Mouse (Mus musculus) C2C12 (cell line): Measurements from ENCODE around the gene Sh2d5. TPM values are rescaled to one million over a fixed set of nuclear protein-coding genes. Genes with fewer than 3 reads are reported as not detected.

Source experiments
- H3K27me3 ChIP-seq: one replicate; pipeline ENCODE4 v1.6.1; 2011; ENCODE audit not compliant: control insufficient read depth, insufficient read depth, insufficient read length
- H3K36me3 ChIP-seq: one replicate; pipeline ENCODE4 v1.6.1; 2011; ENCODE audit not compliant: control insufficient read depth, insufficient read depth
- H3K4me3 ChIP-seq: one replicate; pipeline ENCODE4 v1.5.1; 2011; ENCODE audit warnings: mild to moderate bottlenecking, control low read depth; ENCODE audit not compliant: poor library complexity, insufficient read depth, severe bottlenecking
- H3K79me2 ChIP-seq: one replicate; pipeline ENCODE4 v1.6.1; 2011; ENCODE audit not compliant: control insufficient read depth, insufficient read depth
- H3K79me3 ChIP-seq: one replicate; pipeline ENCODE4 v1.6.1; 2011; ENCODE audit warnings: low read depth, control low read depth
- H3ac ChIP-seq: one replicate; pipeline ENCODE3; 2011; ENCODE audit warnings: low read depth; ENCODE audit not compliant: control insufficient read depth, insufficient read length
- CEBPB ChIP-seq: IDR thresholded peaks from one replicate; pipeline ENCODE4 v1.6.1; 2011; ENCODE audit warnings: low read depth, mild to moderate bottlenecking, control low read depth, moderate library complexity
- CTCF ChIP-seq: IDR thresholded peaks from one replicate; pipeline ENCODE4 v1.5.1; 2011; ENCODE audit not compliant: control insufficient read depth, insufficient read depth, insufficient read length
- FOSL1 ChIP-seq: IDR thresholded peaks from one replicate; pipeline ENCODE4 v1.8.0; 2011; ENCODE audit warnings: mild to moderate bottlenecking, low read length; ENCODE audit not compliant: poor library complexity, insufficient read depth, severe bottlenecking
- MAX ChIP-seq: IDR thresholded peaks from one replicate; pipeline ENCODE4 v1.6.1; 2011; ENCODE audit warnings: mild to moderate bottlenecking, control low read depth
- MYOD1 ChIP-seq: IDR thresholded peaks from one replicate; pipeline ENCODE4 v1.6.1; 2011; ENCODE audit warnings: low read depth; ENCODE audit not compliant: control insufficient read depth, insufficient read length
- MYOG ChIP-seq: IDR thresholded peaks from one replicate; pipeline ENCODE4 v1.6.1; 2011; ENCODE audit not compliant: control insufficient read depth, insufficient read length; ENCODE audit errors: extremely low read depth
- USF1 ChIP-seq: IDR thresholded peaks from one replicate; pipeline ENCODE4 v1.6.1; 2011; ENCODE audit warnings: low read depth, mild to moderate bottlenecking, control low read depth, moderate library complexity
- polyA plus RNA-seq: library from polyadenylated mRNA; unstranded; fragments of >200 nt; fragmentation: generic; extraction: Trizol; gene quantifications from one replicate; pipeline ENCODE4 v1.2.1, GENCODE M21; 2012; ENCODE audit warnings: missing spikeins

The Sh2d5 gene
- polyA plus RNA-seq, 1 experiment: 0.15 TPM

- Histone ChIP-seq H3K79me3 (peaks cover 14% of the 10 kb centered on the region), H3ac (peak within 1 kb of the TSS; percentile 86), H3K4me3 (peak within 1 kb of the TSS; percentile 57), H3K27me3 (no peaks in the 10 kb centered on the region), H3K36me3 (peaks cover 2% of the 10 kb centered on the region), H3K79me2 (peaks cover 35% of the 10 kb centered on the region)
- TF ChIP-seq USF1 (no peak), MAX (peak; percentile 87)
Observed at GRCm38 (mm10) chr4:138304340-138305104, 54.3 kb downstream of the Sh2d5 start, which contains the start of gene Ddost. Gene Ddost (plus strand): TSS chr4:138304730.

GRCm38 (mm10) chr4:138307025-138307424 lies 56.8 kb downstream of the Sh2d5 start:
- Histone ChIP-seq H3K36me3 (peaks cover 18% of the 10 kb centered on the region), H3K4me3 (no peak overlapping the region), H3ac (no peak overlapping the region), H3K27me3 (no peaks in the 10 kb centered on the region), H3K79me2 (peaks cover 35% of the 10 kb centered on the region), H3K79me3 (peaks cover 14% of the 10 kb centered on the region)
- TF ChIP-seq CTCF: no peak
- no peak for TF ChIP-seq MYOD1

GRCm38 (mm10) chr4:138307739-138308138 lies 57.5 kb downstream of the Sh2d5 start:
- Histone ChIP-seq H3K27me3 (no peaks in the 10 kb centered on the region), H3K36me3 (peaks cover 19% of the 10 kb centered on the region)
- TF ChIP-seq MYOD1: no peak
- no peak for TF ChIP-seq MAX
- TF ChIP-seq MYOG: no peak
- TF ChIP-seq FOSL1: no peak
- no peak for TF ChIP-seq USF1
- TF ChIP-seq CTCF: no peak
- no peak for TF ChIP-seq CEBPB

GRCm38 (mm10) chr4:138310311-138310910 lies 60.2 kb downstream of the Sh2d5 start:
- H3K4me3 ChIP-seq: no peak overlapping the region
- H3K79me2 ChIP-seq: peaks cover 30% of the 10 kb centered on the region
- H3K27me3 ChIP-seq: no peaks in the 10 kb centered on the region
- TF ChIP-seq CEBPB: no peak
- TF ChIP-seq MAX: no peak
- H3ac ChIP-seq: no peak overlapping the region
- peaks cover 27% of the 10 kb centered on the region for H3K36me3 ChIP-seq
- peaks cover 14% of the 10 kb centered on the region for H3K79me3 ChIP-seq

More at GRCm38 (mm10) chr4:138307739-138308138, 57.5 kb downstream of the Sh2d5 start:
- Histone ChIP-seq H3K79me2 (peaks cover 35% of the 10 kb centered on the region), H3K79me3 (peaks cover 14% of the 10 kb centered on the region), H3ac (no peak overlapping the region), H3K4me3 (no peak overlapping the region)

Other genes with a start within 250 kb of the Sh2d5 start
- 54.3 TPM for gene Hp1bp3, start 34.1 kb upstream of the Sh2d5 start, polyA plus RNA-seq
- 0.02 TPM for gene Kif17, start within 50 bp of the Sh2d5 start, polyA plus RNA-seq
- gene Ddost, start 54.3 kb downstream of the Sh2d5 start, polyA plus RNA-seq: 204 TPM
- 9.7 TPM for gene Pink1, start 75.9 kb downstream of the Sh2d5 start, polyA plus RNA-seq
- gene Cda, start 117.6 kb downstream of the Sh2d5 start, polyA plus RNA-seq: 8.7 TPM
- gene Fam43b, start 146.1 kb downstream of the Sh2d5 start, polyA plus RNA-seq: not detected
- gene Mul1, start 184.3 kb downstream of the Sh2d5 start, polyA plus RNA-seq: 26.5 TPM
- 0.48 TPM for gene Camk2n1, start 203.9 kb downstream of the Sh2d5 start, polyA plus RNA-seq